Mouse (Mus musculus): ENCODE data around the gene Slc13a4. TPM values are rescaled to one million over a fixed set of nuclear protein-coding genes. Genes with fewer than 3 reads are reported as not detected.

Slc13a4 gene
- 4.6 and 5.6 TPM in 2 replicates for polyA plus RNA-seq (2015; fragmentation: Nextera tagmentation; extraction: Ambion mirVana)

DNA sequence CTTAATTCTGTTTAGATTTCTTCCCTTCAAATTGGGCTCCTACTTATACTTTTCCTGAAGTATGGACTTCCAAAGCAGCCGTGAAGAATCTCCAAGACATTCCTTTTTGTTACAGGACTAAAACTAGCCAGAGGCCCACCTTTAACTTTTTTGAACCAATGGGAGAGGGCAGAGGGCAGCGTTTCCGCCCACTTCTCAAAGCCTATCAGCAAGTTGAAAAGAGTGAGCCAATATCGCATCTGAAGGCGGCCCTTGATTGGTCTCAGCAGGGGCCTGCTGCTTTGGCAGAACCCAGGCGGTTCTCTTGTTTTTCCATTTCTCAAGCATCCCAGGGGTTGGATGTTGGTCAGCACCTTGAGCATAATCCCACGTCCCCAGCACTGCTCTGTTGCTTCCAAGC is at the start of gene Slc13a4:
Slc13a4 (minus strand) TSS at position 95 of the 400 bp plus-strand sequence.
- H3K27me3 ChIP-seq (replicated peaks; ENCODE audit: control insufficient read depth, insufficient read depth, low read length) = no peaks in the 10 kb centered on the region
- H3K9me3 ChIP-seq (ENCODE audit: control insufficient read depth, low read length) = no peaks in the 10 kb centered on the region
- no peak for ATAC-seq
- 15% methylated on average over 7 of the region's 7 CpGs for WGBS
- no peak within 1 kb of the TSS for H3K4me3 ChIP-seq (replicated peaks; ENCODE audit: low read length)
- H3K9ac ChIP-seq (replicated peaks; ENCODE audit: low read depth, low read length) = no peak within 1 kb of the TSS
- H3K4me2 ChIP-seq (ENCODE audit: low read length) = no peak within 1 kb of the TSS
- H3K4me1 ChIP-seq (replicated peaks; ENCODE audit: control insufficient read depth, insufficient read depth, low read length) = no peaks in the 10 kb centered on the region
- H3K36me3 ChIP-seq (ENCODE audit: control insufficient read depth, insufficient read depth) = no peaks in the 10 kb centered on the region
- H3K27ac ChIP-seq (ENCODE audit: low read length) = no peak within 1 kb of the TSS

DNA sequence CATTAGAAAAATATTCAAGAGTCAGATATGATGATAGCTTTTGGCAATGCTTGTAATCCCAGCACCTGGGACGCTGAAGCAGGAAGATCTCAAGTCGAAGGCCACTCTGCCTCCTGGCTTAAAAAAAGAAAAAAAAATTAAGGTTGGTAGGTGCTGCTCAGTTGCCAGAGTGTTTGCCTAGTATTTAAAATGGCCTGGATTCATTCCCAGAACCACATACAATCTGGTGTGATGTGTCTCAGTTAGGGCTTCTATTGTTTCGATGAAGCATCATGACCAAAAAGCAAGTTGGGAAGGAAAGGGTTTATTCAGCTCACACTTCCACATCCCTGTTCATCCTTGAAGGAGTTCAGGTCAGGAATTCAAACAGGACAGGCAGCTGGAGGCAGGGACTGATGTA is 47.4 kb upstream of the Slc13a4 start:
- no peak for ATAC-seq
- H3K4me1 ChIP-seq (replicated peaks; ENCODE audit: control insufficient read depth, insufficient read depth, low read length) = peaks cover 14% of the 10 kb centered on the region
- no peak overlapping the region for H3K9ac ChIP-seq (replicated peaks; ENCODE audit: low read depth, low read length)
- no peaks in the 10 kb centered on the region for H3K27me3 ChIP-seq (replicated peaks; ENCODE audit: control insufficient read depth, insufficient read depth, low read length)
- 80% methylated on average over 3 of the region's 3 CpGs for WGBS
- H3K9me3 ChIP-seq (ENCODE audit: control insufficient read depth, low read length) = no peaks in the 10 kb centered on the region
- H3K4me3 ChIP-seq (replicated peaks; ENCODE audit: low read length) = no peak overlapping the region
- no peaks in the 10 kb centered on the region for H3K36me3 ChIP-seq (ENCODE audit: control insufficient read depth, insufficient read depth)
- no peak overlapping the region for H3K4me2 ChIP-seq (ENCODE audit: low read length)
- no peak overlapping the region for H3K27ac ChIP-seq (ENCODE audit: low read length)

GRCm38 (mm10) chr6:35354622-35354998 is 46.7 kb upstream of the Slc13a4 start:
- Histone ChIP-seq H3K9ac (replicated peaks; ENCODE audit: low read depth, low read length) (no peak overlapping the region), H3K27ac (ENCODE audit: low read length) (no peak overlapping the region), H3K4me3 (replicated peaks; ENCODE audit: low read length) (no peak overlapping the region), H3K4me2 (ENCODE audit: low read length) (peak overlapping the region; percentile 5; the same call in 1 of the 2 replicates), H3K36me3 (ENCODE audit: control insufficient read depth, insufficient read depth) (no peaks in the 10 kb centered on the region), H3K4me1 (replicated peaks; ENCODE audit: control insufficient read depth, insufficient read depth, low read length) (peaks cover 16% of the 10 kb centered on the region), H3K9me3 (ENCODE audit: control insufficient read depth, low read length) (no peaks in the 10 kb centered on the region), H3K27me3 (replicated peaks; ENCODE audit: control insufficient read depth, insufficient read depth, low read length) (no peaks in the 10 kb centered on the region)
- ATAC-seq = peak; percentile 61
- 3% methylated on average over 6 of the region's 6 CpGs for WGBS

DNA sequence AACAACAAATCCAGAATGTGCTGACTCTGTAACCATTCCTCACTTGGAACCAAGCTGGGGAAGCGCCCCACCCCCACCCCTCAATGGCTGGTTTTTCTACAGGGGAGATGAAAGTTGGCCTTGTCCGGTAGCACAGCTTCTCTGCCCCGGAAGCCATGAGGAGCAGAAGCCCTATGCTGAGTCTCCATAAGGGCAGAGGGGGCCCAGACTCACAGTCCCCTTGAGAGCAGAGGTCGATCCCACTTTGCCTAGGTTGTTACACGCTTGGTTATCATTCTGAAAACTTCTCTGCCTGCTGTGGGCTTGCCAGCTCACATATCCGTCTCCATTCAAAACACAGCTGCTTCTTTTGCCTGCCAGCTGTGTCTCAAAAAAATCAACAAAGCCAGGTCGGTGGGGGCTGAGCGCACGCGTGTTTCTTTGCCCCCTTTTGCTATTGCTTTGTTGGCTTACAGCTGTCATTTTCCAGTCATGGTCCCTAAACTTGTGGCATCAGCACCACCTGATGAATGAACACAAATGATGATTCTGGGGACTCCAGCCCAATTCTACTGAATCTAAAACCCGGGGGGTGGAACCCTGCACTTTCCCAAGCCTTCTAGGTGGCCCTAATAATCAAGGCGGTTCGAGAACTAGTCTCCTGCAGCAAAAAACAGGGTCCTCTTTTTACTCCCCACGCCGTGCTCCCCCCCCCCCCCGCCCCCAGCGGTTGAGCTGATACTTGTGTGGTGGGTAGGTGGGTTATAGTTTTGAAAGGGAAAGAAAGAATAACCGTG is 46.1 kb upstream of the Slc13a4 start:
- no peak overlapping the region for H3K4me3 ChIP-seq (replicated peaks; ENCODE audit: low read length)
- no peaks in the 10 kb centered on the region for H3K27me3 ChIP-seq (replicated peaks; ENCODE audit: control insufficient read depth, insufficient read depth, low read length)
- peak; percentile 41 for ATAC-seq
- 6% methylated on average over 18 of the region's 18 CpGs for WGBS
- H3K9ac ChIP-seq (replicated peaks; ENCODE audit: low read depth, low read length) = no peak overlapping the region
- peaks cover 16% of the 10 kb centered on the region for H3K4me1 ChIP-seq (replicated peaks; ENCODE audit: control insufficient read depth, insufficient read depth, low read length)
- no peak overlapping the region for H3K27ac ChIP-seq (ENCODE audit: low read length)
- H3K36me3 ChIP-seq (ENCODE audit: control insufficient read depth, insufficient read depth) = no peaks in the 10 kb centered on the region
- no peaks in the 10 kb centered on the region for H3K9me3 ChIP-seq (ENCODE audit: control insufficient read depth, low read length)
- H3K4me2 ChIP-seq (ENCODE audit: low read length) = no peak overlapping the region

GRCm38 (mm10) chr6:35353416-35353815 is 45.5 kb upstream of the Slc13a4 start:
- WGBS = 42% methylated on average over 5 of the region's 5 CpGs
- Histone ChIP-seq H3K27ac (ENCODE audit: low read length) (no peak overlapping the region), H3K4me1 (replicated peaks; ENCODE audit: control insufficient read depth, insufficient read depth, low read length) (peaks cover 16% of the 10 kb centered on the region), H3K9me3 (ENCODE audit: control insufficient read depth, low read length) (no peaks in the 10 kb centered on the region), H3K27me3 (replicated peaks; ENCODE audit: control insufficient read depth, insufficient read depth, low read length) (no peaks in the 10 kb centered on the region), H3K4me3 (replicated peaks; ENCODE audit: low read length) (no peak overlapping the region), H3K4me2 (ENCODE audit: low read length) (no peak overlapping the region), H3K9ac (replicated peaks; ENCODE audit: low read depth, low read length) (no peak overlapping the region), H3K36me3 (ENCODE audit: control insufficient read depth, insufficient read depth) (no peaks in the 10 kb centered on the region)
- ATAC-seq = no peak

DNA sequence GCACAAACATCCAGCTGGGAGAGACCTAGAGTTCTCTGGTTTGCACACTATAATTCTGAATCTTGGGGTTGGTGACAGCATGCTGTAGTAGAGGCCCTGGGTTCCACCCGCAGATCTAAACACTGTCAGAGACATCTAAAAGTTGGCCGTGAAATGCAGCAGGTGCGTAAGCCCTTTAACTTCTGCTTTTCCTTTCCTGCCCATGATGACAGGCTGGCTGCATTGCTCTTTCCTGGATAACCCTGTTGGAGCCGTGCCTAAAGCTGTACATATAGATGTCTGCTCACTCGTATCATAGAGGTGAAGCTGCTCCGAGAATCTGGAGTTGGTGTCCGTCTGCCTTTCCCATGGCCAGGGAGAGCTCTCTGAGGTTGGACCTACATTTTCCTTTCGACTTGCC is 44.9 kb upstream of the Slc13a4 start:
- Histone ChIP-seq H3K4me2 (ENCODE audit: low read length) (no peak overlapping the region), H3K4me3 (replicated peaks; ENCODE audit: low read length) (no peak overlapping the region), H3K27me3 (replicated peaks; ENCODE audit: control insufficient read depth, insufficient read depth, low read length) (no peaks in the 10 kb centered on the region), H3K36me3 (ENCODE audit: control insufficient read depth, insufficient read depth) (no peaks in the 10 kb centered on the region), H3K9ac (replicated peaks; ENCODE audit: low read depth, low read length) (no peak overlapping the region), H3K4me1 (replicated peaks; ENCODE audit: control insufficient read depth, insufficient read depth, low read length) (peaks cover 16% of the 10 kb centered on the region), H3K27ac (ENCODE audit: low read length) (no peak overlapping the region), H3K9me3 (ENCODE audit: control insufficient read depth, low read length) (no peaks in the 10 kb centered on the region)
- ATAC-seq = no peak
- 87% methylated on average over 8 of the region's 8 CpGs for WGBS

DNA sequence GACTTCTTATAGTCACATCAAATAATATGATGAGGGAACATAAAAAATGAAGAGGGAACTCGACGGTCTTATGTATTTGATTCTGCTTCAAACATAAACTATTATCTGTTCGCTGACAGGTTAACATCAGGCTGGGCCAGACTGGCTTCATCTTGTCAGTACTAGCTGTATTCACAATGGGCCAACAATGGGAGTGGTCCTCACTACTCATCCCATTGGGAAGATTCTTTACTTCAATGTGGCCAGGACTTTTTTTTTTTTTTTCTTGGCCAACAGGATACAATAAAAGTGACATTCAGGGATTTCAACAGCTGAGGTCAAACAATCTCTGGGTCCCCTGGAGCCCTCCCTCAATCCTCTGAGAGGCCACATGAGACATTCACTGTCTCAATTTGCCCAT is 43.9 kb upstream of the Slc13a4 start:
- Histone ChIP-seq H3K4me1 (replicated peaks; ENCODE audit: control insufficient read depth, insufficient read depth, low read length) (peaks cover 16% of the 10 kb centered on the region), H3K9me3 (ENCODE audit: control insufficient read depth, low read length) (no peaks in the 10 kb centered on the region), H3K36me3 (ENCODE audit: control insufficient read depth, insufficient read depth) (no peaks in the 10 kb centered on the region), H3K27ac (ENCODE audit: low read length) (no peak overlapping the region), H3K4me2 (ENCODE audit: low read length) (no peak overlapping the region), H3K9ac (replicated peaks; ENCODE audit: low read depth, low read length) (no peak overlapping the region), H3K4me3 (replicated peaks; ENCODE audit: low read length) (no peak overlapping the region), H3K27me3 (replicated peaks; ENCODE audit: control insufficient read depth, insufficient read depth, low read length) (no peaks in the 10 kb centered on the region)
- 97% methylated on average over 3 of the region's 3 CpGs for WGBS
- ATAC-seq = no peak

- H3K4me3 ChIP-seq (replicated peaks; ENCODE audit: low read length) = no peak overlapping the region
- no peaks in the 10 kb centered on the region for H3K9me3 ChIP-seq (ENCODE audit: control insufficient read depth, low read length)
- 46% methylated on average over 7 of the region's 7 CpGs for WGBS
- no peak overlapping the region for H3K27ac ChIP-seq (ENCODE audit: low read length)
- no peaks in the 10 kb centered on the region for H3K27me3 ChIP-seq (replicated peaks; ENCODE audit: control insufficient read depth, insufficient read depth, low read length)
- H3K9ac ChIP-seq (replicated peaks; ENCODE audit: low read depth, low read length) = no peak overlapping the region
- ATAC-seq = no peak
- H3K4me2 ChIP-seq (ENCODE audit: low read length) = no peak overlapping the region
- no peaks in the 10 kb centered on the region for H3K36me3 ChIP-seq (ENCODE audit: control insufficient read depth, insufficient read depth)
- peaks cover 15% of the 10 kb centered on the region for H3K4me1 ChIP-seq (replicated peaks; ENCODE audit: control insufficient read depth, insufficient read depth, low read length)
Observed at GRCm38 (mm10) chr6:35349784-35350183, 41.9 kb upstream of the Slc13a4 start.

DNA sequence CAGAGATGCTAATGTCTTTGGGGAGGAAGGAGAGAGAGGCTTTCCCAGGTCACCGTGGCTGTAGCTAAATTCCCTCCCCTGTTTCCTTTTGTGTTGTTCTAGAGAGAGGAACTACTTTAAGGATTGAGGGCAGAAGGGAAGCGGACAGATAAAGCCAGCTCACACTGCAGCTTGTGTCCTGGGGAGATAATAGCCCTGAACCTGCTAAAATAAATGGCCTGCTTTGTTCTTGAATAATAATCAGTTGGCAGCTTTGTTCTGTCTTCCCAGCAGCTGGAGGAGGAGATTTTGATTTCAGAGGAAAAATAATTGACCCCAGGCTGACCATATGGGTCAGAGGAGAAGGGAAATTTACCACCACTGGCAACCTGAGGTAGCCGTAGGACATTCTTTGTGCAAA is 30.7 kb upstream of the Slc13a4 start:
- Histone ChIP-seq H3K27ac (ENCODE audit: low read length) (no peak overlapping the region), H3K4me3 (replicated peaks; ENCODE audit: low read length) (no peak overlapping the region), H3K36me3 (ENCODE audit: control insufficient read depth, insufficient read depth) (no peaks in the 10 kb centered on the region), H3K27me3 (replicated peaks; ENCODE audit: control insufficient read depth, insufficient read depth, low read length) (no peaks in the 10 kb centered on the region), H3K4me2 (ENCODE audit: low read length) (no peak overlapping the region), H3K9me3 (ENCODE audit: control insufficient read depth, low read length) (no peaks in the 10 kb centered on the region), H3K4me1 (replicated peaks; ENCODE audit: control insufficient read depth, insufficient read depth, low read length) (no peaks in the 10 kb centered on the region), H3K9ac (replicated peaks; ENCODE audit: low read depth, low read length) (no peak overlapping the region)
- WGBS = 15% methylated on average over 3 of the region's 3 CpGs
- no peak for ATAC-seq

- Histone ChIP-seq H3K4me1 (replicated peaks; ENCODE audit: control insufficient read depth, insufficient read depth, low read length) (no peaks in the 10 kb centered on the region), H3K27ac (ENCODE audit: low read length) (no peak overlapping the region), H3K9ac (replicated peaks; ENCODE audit: low read depth, low read length) (no peak overlapping the region), H3K4me2 (ENCODE audit: low read length) (no peak overlapping the region), H3K4me3 (replicated peaks; ENCODE audit: low read length) (no peak overlapping the region), H3K36me3 (ENCODE audit: control insufficient read depth, insufficient read depth) (no peaks in the 10 kb centered on the region), H3K27me3 (replicated peaks; ENCODE audit: control insufficient read depth, insufficient read depth, low read length) (no peaks in the 10 kb centered on the region), H3K9me3 (ENCODE audit: control insufficient read depth, low read length) (no peaks in the 10 kb centered on the region)
- ATAC-seq = no peak
- 80% methylated on average over 8 of the region's 8 CpGs for WGBS
Observed at GRCm38 (mm10) chr6:35337836-35338235, 29.9 kb upstream of the Slc13a4 start.
